Mouse (Mus musculus) forebrain, embryonic 11.5 days (tissue): Measurements from ENCODE around the gene Zbtb43. TPM values are rescaled to one million over a fixed set of nuclear protein-coding genes. Genes with fewer than 3 reads are reported as not detected.

ENCODE experiments used
- ATAC-seq: fragments of 200-750 bp; cut with Nextera tagmentation; replicated peaks from 2 replicates; pipeline ENCODE4 v1.8.0; 2017; ENCODE audit warnings: moderate TSS enrichment; ENCODE audit not compliant: low FRiP score
- DNase-seq: peaks from one replicate; pipeline ENCODE4 v3.0.0-alpha.2; 2017; ENCODE audit warnings: low spot score
- H3K27ac ChIP-seq: fragments of 300-500 bp; sonication (generic); 2 replicates; pipeline ENCODE4 v1.5.1; 2014; ENCODE audit warnings: low read depth, low read length
- H3K27me3 ChIP-seq: fragments of 300-500 bp; sonication (generic); 2 replicates; pipeline ENCODE4 v1.6.1; 2014; ENCODE audit warnings: mild to moderate bottlenecking, low read length, mixed read lengths; ENCODE audit not compliant: control insufficient read depth, insufficient read depth
- H3K36me3 ChIP-seq: fragments of 300-500 bp; sonication (generic); 2 replicates; pipeline ENCODE4 v1.6.1; 2014; ENCODE audit warnings: mild to moderate bottlenecking, low read length, moderate library complexity, mixed read lengths; ENCODE audit not compliant: control insufficient read depth, insufficient read depth
- H3K4me1 ChIP-seq: fragments of 300-500 bp; sonication (generic); replicated peaks from 2 replicates; pipeline ENCODE4 v1.6.1; 2014; ENCODE audit warnings: low read length, mixed read lengths; ENCODE audit not compliant: control insufficient read depth, insufficient read depth
- H3K4me2 ChIP-seq: fragments of 300-500 bp; sonication (generic); 2 replicates; pipeline ENCODE4 v1.6.1; 2014; ENCODE audit warnings: low read depth, mild to moderate bottlenecking, low read length, moderate library complexity, mixed read lengths; ENCODE audit not compliant: severe bottlenecking
- H3K4me3 ChIP-seq: fragments of 300-500 bp; sonication (generic); 2 replicates; pipeline ENCODE4 v1.5.1; 2014; ENCODE audit warnings: low read depth, low read length
- H3K9ac ChIP-seq: fragments of 300-500 bp; sonication (generic); 2 replicates; pipeline ENCODE4 v1.6.1; 2014; ENCODE audit warnings: low read length
- H3K9me3 ChIP-seq: fragments of 300-500 bp; sonication (generic); 2 replicates; pipeline ENCODE4 v1.6.1; 2016; ENCODE audit warnings: low read length, mixed read lengths; ENCODE audit not compliant: control insufficient read depth
- WGBS: fragments of 180-500 bp; shearing (Covaris S2); extraction: QIAGEN DNeasy Blood & Tissue Kit; methylation state at CpG from one replicate; pipeline ENCODE4 v1.1.7; 2014; 5-methylcytosine and 5-hydroxymethylcytosine counted together
- polyA plus RNA-seq: library from polyadenylated mRNA; unstranded; fragments of >200 nt; fragmentation: Nextera tagmentation; extraction: Ambion mirVana; gene quantifications from 2 replicates; pipeline ENCODE4 v1.2.1, GENCODE M21; 2014

The Zbtb43 gene
- polyA plus RNA-seq, 1 experiment from 2014 or later: 23.7 TPM

- 85% methylated on average over 11 of the region's 11 CpGs for WGBS
- DNase-seq (no peak), ATAC-seq (no peak)
- H3K27ac ChIP-seq: no peak overlapping the region
- no peak overlapping the region for H3K4me2 ChIP-seq
- no peak overlapping the region for H3K9ac ChIP-seq
- H3K27me3 ChIP-seq: no peaks in the 10 kb centered on the region
- no peak overlapping the region for H3K4me3 ChIP-seq
- no peaks in the 10 kb centered on the region; the same call in none of the 2 replicates for H3K36me3 ChIP-seq
- no peaks in the 10 kb centered on the region for H3K4me1 ChIP-seq
- H3K9me3 ChIP-seq: no peaks in the 10 kb centered on the region
These were observed 17.1 kb downstream of the Zbtb43 start for GRCm38 (mm10) chr2:33451038-33451978.

- Histone ChIP-seq H3K9me3 (no peaks in the 10 kb centered on the region), H3K9ac (no peak overlapping the region), H3K4me3 (no peak overlapping the region), H3K4me1 (no peaks in the 10 kb centered on the region), H3K27me3 (no peaks in the 10 kb centered on the region), H3K36me3 (no peaks in the 10 kb centered on the region; the same call in none of the 2 replicates), H3K4me2 (no peak overlapping the region), H3K27ac (no peak overlapping the region)
- WGBS: 93% methylated on average over 22 of the region's 22 CpGs
- ATAC-seq (no peak), DNase-seq (no peak)
These were observed 19.1 kb downstream of the Zbtb43 start for GRCm38 (mm10) chr2:33449119-33449873.

GRCm38 (mm10) chr2:33446796-33447195 lies 21.6 kb downstream of the Zbtb43 start:
- no peak overlapping the region for H3K27ac ChIP-seq
- ATAC-seq (no peak), DNase-seq (no peak)
- no peak overlapping the region for H3K4me3 ChIP-seq
- WGBS: 88% methylated on average over 1 of the region's 1 CpGs
- H3K4me1 ChIP-seq: no peaks in the 10 kb centered on the region
- H3K9me3 ChIP-seq: no peaks in the 10 kb centered on the region
- H3K36me3 ChIP-seq: no peaks in the 10 kb centered on the region
- H3K9ac ChIP-seq: no peak overlapping the region
- no peak overlapping the region for H3K4me2 ChIP-seq
- H3K27me3 ChIP-seq: no peaks in the 10 kb centered on the region

- Histone ChIP-seq H3K4me2 (no peak overlapping the region), H3K9ac (no peak overlapping the region), H3K36me3 (no peaks in the 10 kb centered on the region), H3K4me1 (peaks cover under 1% of the 10 kb centered on the region; the same call in 1 of the 2 replicates), H3K9me3 (no peaks in the 10 kb centered on the region), H3K27me3 (no peaks in the 10 kb centered on the region), H3K27ac (no peak overlapping the region), H3K4me3 (no peak overlapping the region)
- ATAC-seq (no peak), DNase-seq (no peak)
- 90% methylated on average over 5 of the region's 5 CpGs for WGBS
These were observed 22.6 kb downstream of the Zbtb43 start for GRCm38 (mm10) chr2:33445741-33446140.

- H3K9me3 ChIP-seq: no peaks in the 10 kb centered on the region
- H3K9ac ChIP-seq: no peak overlapping the region
- no peak overlapping the region for H3K4me2 ChIP-seq
- no peaks in the 10 kb centered on the region for H3K36me3 ChIP-seq
- H3K4me1 ChIP-seq: peaks cover 3% of the 10 kb centered on the region; the same call in 1 of the 2 replicates
- H3K27me3 ChIP-seq: no peaks in the 10 kb centered on the region
- DNase-seq (no peak), ATAC-seq (no peak)
- H3K27ac ChIP-seq: no peak overlapping the region
- no peak overlapping the region for H3K4me3 ChIP-seq
These were observed 23.5 kb downstream of the Zbtb43 start for GRCm38 (mm10) chr2:33444862-33445261.

- no peaks in the 10 kb centered on the region for H3K27me3 ChIP-seq
- no peak overlapping the region for H3K4me2 ChIP-seq
- peaks cover 8% of the 10 kb centered on the region; the same call in 1 of the 2 replicates for H3K4me1 ChIP-seq
- H3K4me3 ChIP-seq: no peak overlapping the region
- no peak for DNase-seq
- no peak for ATAC-seq
- 54% methylated on average over 5 of the region's 5 CpGs for WGBS
- H3K9ac ChIP-seq: no peak overlapping the region
- no peak overlapping the region for H3K27ac ChIP-seq
- H3K36me3 ChIP-seq: no peaks in the 10 kb centered on the region
- no peaks in the 10 kb centered on the region for H3K9me3 ChIP-seq
These were observed 24.0 kb downstream of the Zbtb43 start for GRCm38 (mm10) chr2:33444358-33444757.

- H3K27me3 ChIP-seq: no peaks in the 10 kb centered on the region
- DNase-seq: no peak
- H3K9me3 ChIP-seq: no peaks in the 10 kb centered on the region
- H3K4me3 ChIP-seq: no peak overlapping the region
- H3K4me1 ChIP-seq: peaks cover 15% of the 10 kb centered on the region
- no peak overlapping the region for H3K4me2 ChIP-seq
- no peak for ATAC-seq
- WGBS: 63% methylated on average over 4 of the region's 4 CpGs
- no peak overlapping the region for H3K9ac ChIP-seq
- H3K27ac ChIP-seq: no peak overlapping the region
- no peaks in the 10 kb centered on the region for H3K36me3 ChIP-seq
These were observed 25.7 kb downstream of the Zbtb43 start for GRCm38 (mm10) chr2:33442701-33443100.

GRCm38 (mm10) chr2:33440893-33441292 lies 27.5 kb downstream of the Zbtb43 start:
- Histone ChIP-seq H3K27me3 (no peaks in the 10 kb centered on the region), H3K27ac (no peak overlapping the region), H3K36me3 (no peaks in the 10 kb centered on the region), H3K4me3 (no peak overlapping the region), H3K9ac (no peak overlapping the region), H3K4me1 (peaks cover 24% of the 10 kb centered on the region), H3K9me3 (no peaks in the 10 kb centered on the region), H3K4me2 (no peak overlapping the region)
- ATAC-seq (no peak), DNase-seq (peak; percentile 53)
- WGBS: 33% methylated on average over 4 of the region's 4 CpGs
